Mouse (Mus musculus): Measurements from ENCODE around the gene Zfp874b.
A peak's percentile ranks its signal among the peaks of the same experiment; 100 is the strongest.
"Not testable (repeated sequence)": the region's sequence is repeated elsewhere in the genome, so short reads cannot be mapped to it uniquely, and the experiment has no call there.

The Zfp874b gene

GRCm38 (mm10) chr13:67483625-67484423 is at the start of gene Zfp874b:
Gene Zfp874b (minus strand): TSS chr13:67484258.
- peak; percentile 39 for DNase-seq (ENCODE audit: low spot score)

- DNase-seq (ENCODE audit: low spot score): no peak
Observed at GRCm38 (mm10) chr13:67527049-67527730, 43.1 kb upstream of the Zfp874b start.

GRCm38 (mm10) chr13:67525753-67526410 is 41.8 kb upstream of the Zfp874b start, which contains the start of the genes Gm26965 and Zfp87:
Gene Gm26965 (minus strand): TSS chr13:67526151.
Gene Zfp87 (minus strand): TSS chr13:67526177.
- DNase-seq (ENCODE audit: low spot score): peak; percentile 52

- no peak for DNase-seq (ENCODE audit: low spot score)
Observed at GRCm38 (mm10) chr13:67500908-67501307, 16.9 kb upstream of the Zfp874b start.

- DNase-seq (ENCODE audit: low spot score): peak; percentile 23
Observed at GRCm38 (mm10) chr13:67500084-67500719, 16.1 kb upstream of the Zfp874b start, which contains the start of gene Zfp58. Gene Zfp58 (minus strand): TSS chr13:67500555.

- no peak for DNase-seq (ENCODE audit: low spot score)
Observed at GRCm38 (mm10) chr13:67495631-67496030, 11.6 kb upstream of the Zfp874b start.

GRCm38 (mm10) chr13:67484424-67484811 is 360 bp upstream of the Zfp874b start:
- DNase-seq (ENCODE audit: low spot score): no peak

- no peak for DNase-seq (ENCODE audit: low spot score)
Observed at GRCm38 (mm10) chr13:67481528-67481927, 2.5 kb downstream of the Zfp874b start.

GRCm38 (mm10) chr13:67469274-67469673 is 14.8 kb downstream of the Zfp874b start:
- DNase-seq (ENCODE audit: low spot score): no peak

GRCm38 (mm10) chr13:67463506-67464185 is 20.4 kb downstream of the Zfp874b start:
- DNase-seq (ENCODE audit: low spot score): not testable (repeated sequence)

GRCm38 (mm10) chr13:67452021-67452309 is 32.1 kb downstream of the Zfp874b start:
- no peak for DNase-seq (ENCODE audit: low spot score)

GRCm38 (mm10) chr13:67451172-67452020 is 32.7 kb downstream of the Zfp874b start, which contains the start of gene Zfp874a:
Gene Zfp874a (minus strand): TSS chr13:67451624.
- peak; percentile 22 for DNase-seq (ENCODE audit: low spot score)

- not testable (repeated sequence) for DNase-seq (ENCODE audit: low spot score)
Observed at GRCm38 (mm10) chr13:67437095-67437494, 47.0 kb downstream of the Zfp874b start.

GRCm38 (mm10) chr13:67428116-67428515 is 55.9 kb downstream of the Zfp874b start:
- no peak for DNase-seq (ENCODE audit: low spot score)

GRCm38 (mm10) chr13:67425699-67426098 is 58.4 kb downstream of the Zfp874b start:
- not testable (repeated sequence) for DNase-seq (ENCODE audit: low spot score)

GRCm38 (mm10) chr13:67422532-67422931 is 61.5 kb downstream of the Zfp874b start:
- not testable (repeated sequence) for DNase-seq (ENCODE audit: low spot score)
